Mouse (Mus musculus) left cerebral cortex, postnatal 14 days (tissue): ENCODE results near the gene Wdr77. TPM values are rescaled to one million over a fixed set of nuclear protein-coding genes. Genes with fewer than 3 reads are reported as not detected.

Experiments used
- total RNA-seq, 2 experiments: library from RNA; stranded (reverse); gene quantifications; 2 replicates each; pipeline ENCODE4 v1.2.3; 2021

Gene Wdr77
- total RNA-seq, 2 experiments from 2014 or later: 54.6 to 61.6 TPM

Other genes with a start within 250 kb of the Wdr77 start
- gene Rap1a, start 158.0 kb upstream of the Wdr77 start, total RNA-seq: 10 to 100 TPM; 76.5 to 84.1 TPM
- gene Adora3, start 88.5 kb upstream of the Wdr77 start, total RNA-seq: under 1 TPM; 0.74 to 0.83 TPM
- gene Tmigd3, start 88.5 kb upstream of the Wdr77 start, total RNA-seq: under 1 TPM in 1 of 2 experiments, not detected in 1; 0.35 TPM
- 1 to 10 TPM in 1 of 2 experiments, under 1 TPM in 1; 0.95 to 1.6 TPM for gene I830077J02Rik, start 26.7 kb upstream of the Wdr77 start, total RNA-seq
- 100 to 1,000 TPM; 295 to 299 TPM for gene Atp5f1, start 730 bp downstream of the Wdr77 start, total RNA-seq
- 1 to 10 TPM; 1.3 to 1.6 TPM for gene Ovgp1, start 14.3 kb downstream of the Wdr77 start, total RNA-seq
- gene Pifo, start 55.3 kb downstream of the Wdr77 start, total RNA-seq: under 1 TPM in 1 of 2 experiments, not detected in 1; 0.38 TPM
- not detected for gene Chil5, start 73.4 kb downstream of the Wdr77 start, total RNA-seq
- 1 to 10 TPM; 1.9 to 2.1 TPM for gene Chia1, start 153.9 kb downstream of the Wdr77 start, total RNA-seq
- not detected for gene Chil3, start 208.2 kb downstream of the Wdr77 start, total RNA-seq